Mouse (Mus musculus): ENCODE measurements around the gene Eme1.
"Not testable (repeated sequence)": the region's sequence is repeated elsewhere in the genome, so short reads cannot be mapped to it uniquely, and the experiment has no call there.

Gene Eme1

GRCm38 (mm10) chr11:94653663-94654436 is at the start of gene Eme1, which contains the start of gene Mrpl27:
Gene Eme1 (minus strand): TSS chr11:94653964.
Gene Mrpl27 (plus strand): TSS chr11:94653767.
- DNase-seq (ENCODE audit: low read depth) = peak; percentile 92

GRCm38 (mm10) chr11:94702216-94702610 is 48.4 kb upstream of the Eme1 start:
- DNase-seq (ENCODE audit: low read depth) = no peak

GRCm38 (mm10) chr11:94701401-94702215 is 47.8 kb upstream of the Eme1 start:
- DNase-seq (ENCODE audit: low read depth) = no peak

GRCm38 (mm10) chr11:94699399-94699798 is 45.6 kb upstream of the Eme1 start:
- no peak for DNase-seq (ENCODE audit: low read depth)

- DNase-seq (ENCODE audit: low read depth) = peak; percentile 82
Measured at GRCm38 (mm10) chr11:94697703-94698464, 44.1 kb upstream of the Eme1 start.

- DNase-seq (ENCODE audit: low read depth) = peak; percentile 69
Measured at GRCm38 (mm10) chr11:94697140-94697539, 43.4 kb upstream of the Eme1 start.

- DNase-seq (ENCODE audit: low read depth) = peak; percentile 38
Measured at GRCm38 (mm10) chr11:94695508-94695907, 41.7 kb upstream of the Eme1 start.

GRCm38 (mm10) chr11:94692502-94692901 is 38.7 kb upstream of the Eme1 start:
- DNase-seq (ENCODE audit: low read depth) = not testable (repeated sequence)

GRCm38 (mm10) chr11:94687178-94687577 is 33.4 kb upstream of the Eme1 start:
- no peak for DNase-seq (ENCODE audit: low read depth)

- DNase-seq (ENCODE audit: low read depth) = no peak
Measured at GRCm38 (mm10) chr11:94682427-94682826, 28.7 kb upstream of the Eme1 start.

GRCm38 (mm10) chr11:94681640-94682039 is 27.9 kb upstream of the Eme1 start:
- DNase-seq (ENCODE audit: low read depth) = no peak

GRCm38 (mm10) chr11:94680639-94681038 is 26.9 kb upstream of the Eme1 start:
- peak; percentile 35 for DNase-seq (ENCODE audit: low read depth)

- no peak for DNase-seq (ENCODE audit: low read depth)
Measured at GRCm38 (mm10) chr11:94677607-94678145, 23.9 kb upstream of the Eme1 start.

- DNase-seq (ENCODE audit: low read depth) = peak; percentile 95
Measured at GRCm38 (mm10) chr11:94676754-94677606, 23.2 kb upstream of the Eme1 start, which contains the start of gene Xylt2. Gene Xylt2 (minus strand): TSS chr11:94677515.

GRCm38 (mm10) chr11:94676308-94676707 is 22.5 kb upstream of the Eme1 start:
- no peak for DNase-seq (ENCODE audit: low read depth)

GRCm38 (mm10) chr11:94675446-94675845 is 21.7 kb upstream of the Eme1 start:
- DNase-seq (ENCODE audit: low read depth) = no peak

GRCm38 (mm10) chr11:94674984-94675383 is 21.2 kb upstream of the Eme1 start:
- no peak for DNase-seq (ENCODE audit: low read depth)

GRCm38 (mm10) chr11:94665281-94665680 is 11.5 kb upstream of the Eme1 start:
- no peak for DNase-seq (ENCODE audit: low read depth)

GRCm38 (mm10) chr11:94661344-94661743 is 7.6 kb upstream of the Eme1 start:
- DNase-seq (ENCODE audit: low read depth) = no peak

GRCm38 (mm10) chr11:94652973-94653372 is 791 bp downstream of the Eme1 start:
- DNase-seq (ENCODE audit: low read depth) = no peak

GRCm38 (mm10) chr11:94651241-94651640 is 2.5 kb downstream of the Eme1 start:
- DNase-seq (ENCODE audit: low read depth) = not testable (repeated sequence)
